Mouse (Mus musculus): ENCODE data around the gene Ripor2. TPM values are rescaled to one million over a fixed set of nuclear protein-coding genes. Genes with fewer than 3 reads are reported as not detected.

The Ripor2 gene
- total RNA-seq, 4 experiments from 2014 or later: 52.0 to 64.0 (median 60.2) TPM

- DNase-seq (ENCODE audit: low spot score in 2 of 2): no peak
Observed at GRCm38 (mm10) chr13:24646324-24646723, 64.3 kb downstream of the Ripor2 start.

- DNase-seq (ENCODE audit: low spot score in 2 of 2): no peak
Observed at GRCm38 (mm10) chr13:24647444-24647843, 65.5 kb downstream of the Ripor2 start.

GRCm38 (mm10) chr13:24648027-24648426 is 66.0 kb downstream of the Ripor2 start:
- DNase-seq (ENCODE audit: low spot score in 2 of 2): no peak

GRCm38 (mm10) chr13:24648668-24649067 is 66.7 kb downstream of the Ripor2 start:
- no peak for DNase-seq (ENCODE audit: low spot score in 2 of 2)

- no peak for DNase-seq (ENCODE audit: low spot score in 2 of 2)
Observed at GRCm38 (mm10) chr13:24649099-24649498, 67.1 kb downstream of the Ripor2 start.

GRCm38 (mm10) chr13:24651018-24651417 is 69.0 kb downstream of the Ripor2 start:
- DNase-seq (ENCODE audit: low spot score in 2 of 2): no peak

GRCm38 (mm10) chr13:24654919-24655635 is 73.1 kb downstream of the Ripor2 start:
- no peak for DNase-seq (ENCODE audit: low spot score in 2 of 2)

- DNase-seq (ENCODE audit: low spot score in 2 of 2): no peak
Observed at GRCm38 (mm10) chr13:24656719-24657497, 74.9 kb downstream of the Ripor2 start.

GRCm38 (mm10) chr13:24666763-24667162 is 84.8 kb downstream of the Ripor2 start:
- DNase-seq (ENCODE audit: low spot score in 2 of 2): no peak

- DNase-seq (ENCODE audit: low spot score in 2 of 2): no peak
Observed at GRCm38 (mm10) chr13:24668556-24668955, 86.6 kb downstream of the Ripor2 start.

GRCm38 (mm10) chr13:24670676-24671075 is 88.7 kb downstream of the Ripor2 start:
- DNase-seq (ENCODE audit: low spot score in 2 of 2): no peak

GRCm38 (mm10) chr13:24679027-24679680 is 97.2 kb downstream of the Ripor2 start:
- DNase-seq (ENCODE audit: low spot score in 2 of 2): no peak

GRCm38 (mm10) chr13:24680951-24681350 is 99.0 kb downstream of the Ripor2 start:
- no peak for DNase-seq (ENCODE audit: low spot score in 2 of 2)

- DNase-seq (ENCODE audit: low spot score in 2 of 2): no peak
Observed at GRCm38 (mm10) chr13:24682346-24682745, 100.4 kb downstream of the Ripor2 start.

GRCm38 (mm10) chr13:24684503-24684902 is 102.5 kb downstream of the Ripor2 start:
- DNase-seq (ENCODE audit: low spot score in 2 of 2): no peak

- DNase-seq (ENCODE audit: low spot score in 2 of 2): no peak
Observed at GRCm38 (mm10) chr13:24685846-24686245, 103.9 kb downstream of the Ripor2 start.

GRCm38 (mm10) chr13:24686705-24687665 is 105.0 kb downstream of the Ripor2 start:
- DNase-seq (ENCODE audit: low spot score in 2 of 2): peak; percentile 48 to 77

GRCm38 (mm10) chr13:24693312-24693711 is 111.3 kb downstream of the Ripor2 start:
- no peak for DNase-seq (ENCODE audit: low spot score in 2 of 2)

- no peak for DNase-seq (ENCODE audit: low spot score in 2 of 2)
Observed at GRCm38 (mm10) chr13:24698746-24699145, 116.8 kb downstream of the Ripor2 start.

GRCm38 (mm10) chr13:24702128-24702527 is 120.1 kb downstream of the Ripor2 start:
- DNase-seq (ENCODE audit: low spot score in 2 of 2): no peak

Data from left cerebral cortex, adult 8-10 months (tissue).